In the genomic region with DNA sequence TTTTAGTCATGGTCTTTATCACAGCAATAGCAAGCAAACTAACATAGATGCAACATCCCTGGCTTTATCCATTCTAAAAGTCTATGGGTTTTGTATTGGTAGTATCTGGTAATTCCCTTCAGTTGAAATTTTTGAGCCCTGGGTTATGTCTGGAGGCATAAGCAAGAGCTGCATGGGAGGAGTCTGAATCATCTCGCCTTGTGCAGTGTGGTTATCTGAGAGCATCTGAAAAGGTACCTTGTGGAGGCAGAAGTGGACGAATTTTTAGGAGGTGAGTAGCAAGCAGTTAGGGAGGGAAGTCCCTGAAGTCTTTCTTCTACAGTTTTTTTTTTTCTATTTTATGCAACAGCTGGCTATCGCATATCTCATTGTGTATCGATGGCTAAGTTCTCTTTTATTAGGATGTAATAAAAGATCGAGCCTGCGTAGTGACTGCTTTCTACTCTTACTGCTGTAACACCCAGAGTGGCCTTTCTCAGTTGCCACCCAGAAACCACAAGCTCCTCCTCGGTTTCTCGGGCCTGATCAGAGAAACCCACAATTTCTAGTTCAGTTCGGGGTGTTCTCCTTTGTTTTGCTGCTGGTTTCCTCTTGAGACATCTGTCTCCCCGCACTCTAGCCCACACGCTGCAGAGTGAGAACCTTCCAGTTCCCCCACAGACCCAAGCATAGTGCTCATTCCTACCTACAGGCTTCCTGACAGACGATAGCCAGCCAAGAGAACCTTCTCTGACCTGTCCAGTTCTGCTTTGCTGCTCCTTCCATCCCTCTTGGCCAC, we compare ENCODE assay signal across 13 mouse cellular contexts. TPM values are rescaled to one million over a fixed set of nuclear protein-coding genes. Genes with fewer than 3 reads are reported as not detected.
A peak's percentile ranks its signal among the peaks of the same experiment; 100 is the strongest.
DNase-seq lines count a peak whose midpoint lies in the region; ATAC-seq and TF ChIP-seq lines count a peak whose summit lies in the region.
"Had no signal": no experiment of that assay in that cellular context is flagged by ENCODE, and none has a peak within 500 bp of the region (broad histone marks: within the 10 kb centered on the region; RNA-seq: fewer than 3 reads in every experiment).

No protein-coding gene starts in this region.

- TF ChIP-seq CTCF in spleen, adult 2 months (IDR thresholded peaks at IDR 0.05; ENCODE audit: extremely low read depth, insufficient read depth, insufficient read length, insufficient replicate concordance), result no peak

- H3K36me3 ChIP-seq in spleen, adult 2 months (ENCODE audit: control insufficient read depth, insufficient read depth, low read length), result no peaks in the 10 kb centered on the region
- no peaks in the 10 kb centered on the region for H3K36me3 ChIP-seq in kidney, embryonic 16.5 days (ENCODE audit: insufficient read depth, low read length)
- H3K36me3 ChIP-seq: hindbrain, embryonic 15.5 days; lung, embryonic 15.5 days had no signal

- peaks cover 17% of the 10 kb centered on the region for H3K4me1 ChIP-seq in spleen, adult 2 months (ENCODE audit: control insufficient read depth, insufficient read depth, insufficient read length)
- H3K4me1 ChIP-seq in kidney, embryonic 16.5 days (ENCODE audit: insufficient read depth, low read length), result no peaks in the 10 kb centered on the region
- H3K4me1 ChIP-seq: hindbrain, embryonic 15.5 days; lung, embryonic 15.5 days had no signal

- peak overlapping the region; percentile 88 for H3K27ac ChIP-seq in spleen, adult 2 months (ENCODE audit: insufficient read depth, low read length)
- H3K27ac ChIP-seq in kidney, embryonic 16.5 days (ENCODE audit: low read length), result no peak overlapping the region
- H3K27ac ChIP-seq: hindbrain, embryonic 15.5 days had no signal

- no peaks in the 10 kb centered on the region for H3K9me3 ChIP-seq in kidney, embryonic 16.5 days (ENCODE audit: low read length)
- H3K9me3 ChIP-seq: hindbrain, embryonic 15.5 days; lung, embryonic 15.5 days had no signal

- 7% methylated on average over 12 of the region's 12 CpGs for WGBS in spleen, adult 2 months
- WGBS in kidney, embryonic 16.5 days, result 80% methylated on average over 12 of the region's 12 CpGs

- H3K27me3 ChIP-seq in spleen, adult 2 months (ENCODE audit: control insufficient read depth, insufficient read depth, low read length), result no peaks in the 10 kb centered on the region
- peaks cover 5% of the 10 kb centered on the region for H3K27me3 ChIP-seq in kidney, embryonic 16.5 days (ENCODE audit: insufficient read depth, low read length)
- H3K27me3 ChIP-seq: hindbrain, embryonic 15.5 days; lung, embryonic 15.5 days had no signal

- no peak overlapping the region for H3K9ac ChIP-seq in kidney, embryonic 16.5 days (replicated peaks; ENCODE audit: low read length)
- H3K9ac ChIP-seq: hindbrain, embryonic 15.5 days; lung, embryonic 15.5 days had no signal

- TF ChIP-seq POLR2A in spleen, adult 2 months (IDR thresholded peaks at IDR 0.05; ENCODE audit: low read depth, low read length), result no peak

- DNase-seq in heart, adult 11 months, result peak; percentile 95
- no peak for DNase-seq in heart, adult 9 months (ENCODE audit: low spot score in 2 of 2)
- peak in 1 of 2 experiments; percentile 45 for DNase-seq in spleen, adult 2 months (ENCODE audit: low read depth in 1 of 2, low spot score in 2 of 2)
- DNase-seq in spleen, postnatal 4 days (ENCODE audit: low spot score in 2 of 2), result no peak
- peak; percentile 61 for DNase-seq in thymus, postnatal 4 days
- DNase-seq: kidney, postnatal 4 days; right cerebral cortex, postnatal 4 days had no signal

- ATAC-seq in megakaryocyte-erythroid progenitor cell, adult 5-6 weeks (replicated peaks; ENCODE audit: low FRiP score, low TSS enrichment, poor library complexity, severe bottlenecking), result peak; percentile 46
- no peak for ATAC-seq in kidney, embryonic 16.5 days (ENCODE audit: low FRiP score, low TSS enrichment)
- ATAC-seq in cerebellum, adult (ENCODE audit: insufficient number of reproducible peaks, low FRiP score, low TSS enrichment), result no peak

- H3K4me2 ChIP-seq in kidney, embryonic 16.5 days (replicated peaks; ENCODE audit: low read depth, low read length), result no peak overlapping the region
- H3K4me2 ChIP-seq: hindbrain, embryonic 15.5 days; lung, embryonic 15.5 days had no signal

- H3K4me3 ChIP-seq in spleen, adult 2 months (ENCODE audit: extremely low read depth, insufficient read depth, insufficient read length), result peak overlapping the region; percentile 19; the same call in 1 of the 2 replicates
- no peak overlapping the region for H3K4me3 ChIP-seq in kidney, embryonic 16.5 days (ENCODE audit: low read length)
- H3K4me3 ChIP-seq: hindbrain, embryonic 15.5 days; lung, embryonic 15.5 days had no signal

RNA-seq across cellular contexts. Expression of gene Prkch, which starts 8.6 kb away (rescaled TPM):
- polyA plus RNA-seq in spleen, adult 2 months (2012; rRNA removed), result 12.5 and 13.5 TPM in 2 replicates
- 21.7 and 24.5 TPM in 2 replicates for total RNA-seq in megakaryocyte-erythroid progenitor cell, adult 5-6 weeks (2014; fragmentation: Nextera tagmentation)
- total RNA-seq in megakaryocyte-erythroid progenitor cell, adult 5-6 weeks (2017), result 22.9 and 24.9 TPM in 2 replicates
- 9.8 and 10.5 TPM in 2 replicates for polyA plus RNA-seq in kidney, embryonic 16.5 days (2015; fragmentation: Nextera tagmentation; extraction: Ambion mirVana)

RNA-seq across cellular contexts. Expression of gene Tmem30b, which starts 47.0 kb away (rescaled TPM):
- polyA plus RNA-seq in spleen, adult 2 months (2012; rRNA removed), result 0.14 and 0.27 TPM in 2 replicates
- total RNA-seq in megakaryocyte-erythroid progenitor cell, adult 5-6 weeks (2014; fragmentation: Nextera tagmentation), result not detected in 2 replicates
- total RNA-seq in megakaryocyte-erythroid progenitor cell, adult 5-6 weeks (2017), result not detected in 2 replicates
- polyA plus RNA-seq in kidney, embryonic 16.5 days (2015; fragmentation: Nextera tagmentation; extraction: Ambion mirVana), result 12.7 and 14.6 TPM in 2 replicates
- total RNA-seq: left cerebral cortex, postnatal 25 days had no signal

Comparison
In these comparisons a context has a peak if more than half of its experiments do, and no peak if none do; other contexts are left out.
1. DNase-seq: peak in heart, adult 11 months (single experiment) and thymus, postnatal 4 days (single experiment); none in heart, adult 9 months (0 of 2) and spleen, postnatal 4 days (0 of 2).
2. RNA of gene Tmem30b, which starts 47.0 kb away (polyA plus RNA-seq): 12.7 to 14.6 TPM in kidney, embryonic 16.5 days; 0.14 to 0.27 TPM in spleen, adult 2 months; every median in the first group is over 10 times any median in the second.